Mouse (Mus musculus) myocyte (in vitro differentiated cells): ENCODE data around the gene Cbl. TPM values are rescaled to one million over a fixed set of nuclear protein-coding genes. Genes with fewer than 3 reads are reported as not detected.

Experiments
- H3K27me3 ChIP-seq: one replicate; pipeline ENCODE4 v1.6.1; 2011; ENCODE audit not compliant: control insufficient read depth, insufficient read depth, insufficient read length
- H3K36me3 ChIP-seq: one replicate; pipeline ENCODE4 v1.6.1; 2011; ENCODE audit not compliant: control insufficient read depth, insufficient read depth
- H3K4me2 ChIP-seq: one replicate; pipeline ENCODE4 v1.6.1; 2011; ENCODE audit warnings: low read depth, control low read depth
- H3K4me3 ChIP-seq: one replicate; pipeline ENCODE4 v1.5.1; 2011; ENCODE audit warnings: mild to moderate bottlenecking, control low read depth, moderate library complexity
- H3K79me2 ChIP-seq: one replicate; pipeline ENCODE4 v1.6.1; 2011; ENCODE audit not compliant: control insufficient read depth, insufficient read depth
- H3ac ChIP-seq: one replicate; pipeline ENCODE4 v1.6.1; 2011; ENCODE audit not compliant: control insufficient read depth, insufficient read length
- CEBPB ChIP-seq: IDR thresholded peaks from 2 replicates; pipeline ENCODE4 v1.6.1; 2011; ENCODE audit warnings: mild to moderate bottlenecking, moderate library complexity; ENCODE audit not compliant: poor library complexity, insufficient read depth, severe bottlenecking
- E2F4 ChIP-seq: IDR thresholded peaks from one replicate; pipeline ENCODE4 v1.6.1; 2011; ENCODE audit warnings: mild to moderate bottlenecking, control low read depth, moderate library complexity; ENCODE audit not compliant: insufficient read depth
- MAX ChIP-seq: IDR thresholded peaks from one replicate; pipeline ENCODE4 v1.6.1; 2011; ENCODE audit warnings: low read depth, mild to moderate bottlenecking, control low read depth
- MYOD1 ChIP-seq, 3 experiments: IDR thresholded peaks; one replicate each; pipeline ENCODE4 v1.6.1; 2011; ENCODE audit warnings: control low read depth in 2 of 3, low read depth in 2 of 3, mild to moderate bottlenecking in 2 of 3, moderate library complexity in 1 of 3; ENCODE audit not compliant: insufficient read length in 2 of 3, control insufficient read depth in 1 of 3
- MYOG ChIP-seq, 3 experiments: IDR thresholded peaks; one replicate each; pipeline ENCODE4 v1.6.1; 2011; ENCODE audit warnings: control low read depth in 2 of 3, low read depth in 2 of 3, mild to moderate bottlenecking in 2 of 3; ENCODE audit not compliant: insufficient read length in 2 of 3, control insufficient read depth in 1 of 3, insufficient read depth in 1 of 3
- POLR2A ChIP-seq: IDR thresholded peaks from one replicate; pipeline ENCODE4 v1.6.1; 2011; ENCODE audit warnings: low read depth, mild to moderate bottlenecking, control low read depth, moderate library complexity; ENCODE audit not compliant: insufficient read length
- POLR2AphosphoS2 ChIP-seq: IDR thresholded peaks from one replicate; pipeline ENCODE4 v1.6.1; 2011; ENCODE audit warnings: low read depth, control low read depth; ENCODE audit not compliant: insufficient read length
- REST ChIP-seq: IDR thresholded peaks from one replicate; pipeline ENCODE4 v1.6.1; 2011; ENCODE audit warnings: mild to moderate bottlenecking, control low read depth, moderate library complexity; ENCODE audit not compliant: insufficient read depth, insufficient read length
- SRF ChIP-seq: IDR thresholded peaks from one replicate; pipeline ENCODE4 v1.6.1; 2011; ENCODE audit warnings: low read depth; ENCODE audit not compliant: control insufficient read depth, insufficient read length
- TCF12 ChIP-seq: IDR thresholded peaks from one replicate; pipeline ENCODE4 v1.6.1; 2011; ENCODE audit warnings: mild to moderate bottlenecking, control low read depth; ENCODE audit not compliant: poor library complexity, insufficient read depth, severe bottlenecking
- TCF3 ChIP-seq: IDR thresholded peaks from one replicate; pipeline ENCODE4 v1.6.1; 2011; ENCODE audit warnings: low read depth, control low read depth; ENCODE audit not compliant: insufficient read length
- USF1 ChIP-seq: IDR thresholded peaks from one replicate; pipeline ENCODE4 v1.6.1; 2011; ENCODE audit warnings: low read depth, mild to moderate bottlenecking, control low read depth, moderate library complexity
- polyA plus RNA-seq: library from polyadenylated mRNA; unstranded; fragments of >200 nt; fragmentation: generic; extraction: Trizol; gene quantifications from one replicate; pipeline ENCODE4 v1.2.1, GENCODE M21; 2012; ENCODE audit warnings: missing spikeins

The Cbl gene
- polyA plus RNA-seq, 1 experiment, result 4.5 TPM

GRCm38 (mm10) chr9:44192312-44192711 lies 41.5 kb downstream of the Cbl start:
- no peak overlapping the region for H3K4me2 ChIP-seq
- no peaks in the 10 kb centered on the region for H3K27me3 ChIP-seq
- no peak overlapping the region for H3K4me3 ChIP-seq
- H3K79me2 ChIP-seq, result peaks cover 14% of the 10 kb centered on the region
- TF ChIP-seq SRF (no peak), TCF3 (no peak), MYOD1 (IDR thresholded peaks at IDR 0.05; ENCODE audit: control insufficient read depth in 1 of 3, insufficient read length in 2 of 3, low read depth in 2 of 3) (no peak), USF1 (no peak), MYOG (IDR thresholded peaks at IDR 0.05; ENCODE audit: control insufficient read depth in 1 of 3, insufficient read depth in 1 of 3, insufficient read length in 2 of 3, low read depth in 2 of 3) (no peak), REST (no peak), POLR2AphosphoS2 (no peak), CEBPB (no peak), E2F4 (no peak), POLR2A (no peak), MAX (no peak), TCF12 (no peak)
- H3K36me3 ChIP-seq, result peaks cover 1% of the 10 kb centered on the region
- no peak overlapping the region for H3ac ChIP-seq

DNA sequence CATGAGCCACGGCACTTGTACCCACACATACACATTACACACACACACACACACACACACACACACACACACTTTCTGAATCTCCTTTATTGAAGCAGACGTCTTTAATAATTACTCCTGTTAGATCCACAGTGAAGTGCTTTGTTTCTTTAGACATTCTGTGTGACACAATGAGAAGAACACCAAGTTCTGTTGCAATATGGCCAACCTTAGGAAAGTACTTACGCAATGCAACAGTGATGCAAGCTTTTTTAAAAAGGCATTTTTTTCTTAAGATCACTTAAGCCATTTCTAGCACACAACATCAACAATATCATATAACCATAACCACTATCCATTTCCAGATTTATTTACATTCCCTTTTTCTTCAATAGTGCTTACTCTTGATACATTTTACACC lies 42.7 kb downstream of the Cbl start:
- Histone ChIP-seq H3K4me3 (no peak overlapping the region), H3K36me3 (no peaks in the 10 kb centered on the region), H3K79me2 (peaks cover 9% of the 10 kb centered on the region), H3ac (no peak overlapping the region), H3K27me3 (no peaks in the 10 kb centered on the region), H3K4me2 (no peak overlapping the region)
- TF ChIP-seq MYOD1 (IDR thresholded peaks at IDR 0.05; ENCODE audit: control insufficient read depth in 1 of 3, insufficient read length in 2 of 3, low read depth in 2 of 3) (no peak), CEBPB (no peak), TCF3 (no peak), MYOG (IDR thresholded peaks at IDR 0.05; ENCODE audit: control insufficient read depth in 1 of 3, insufficient read depth in 1 of 3, insufficient read length in 2 of 3, low read depth in 2 of 3) (no peak), USF1 (no peak), MAX (no peak), SRF (no peak), TCF12 (no peak), REST (no peak)

DNA sequence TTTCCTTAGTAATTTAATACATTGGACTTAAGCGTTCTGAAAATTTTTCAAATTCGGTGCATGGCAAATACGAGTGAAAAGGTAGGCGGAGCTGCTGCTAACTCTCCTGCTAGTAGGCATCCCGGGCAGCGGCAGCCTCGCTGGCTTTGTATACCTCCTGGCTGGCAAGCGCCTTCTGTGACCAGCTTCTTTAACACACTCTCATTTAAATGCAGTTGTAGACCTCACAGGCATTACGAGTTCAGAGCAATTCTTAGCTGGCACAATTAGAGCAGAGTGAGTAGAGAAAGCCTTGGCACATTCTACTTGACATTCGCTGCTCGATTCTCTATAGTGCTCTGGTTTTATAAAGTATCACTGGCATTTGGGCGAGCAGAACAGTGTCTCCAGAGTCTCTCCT lies 45.6 kb downstream of the Cbl start:
- H3K4me3 ChIP-seq, result no peak overlapping the region
- no peak overlapping the region for H3ac ChIP-seq
- H3K27me3 ChIP-seq, result no peaks in the 10 kb centered on the region
- peaks cover 11% of the 10 kb centered on the region for H3K79me2 ChIP-seq
- H3K4me2 ChIP-seq, result no peak overlapping the region
- no peaks in the 10 kb centered on the region for H3K36me3 ChIP-seq
- TF ChIP-seq POLR2A, result no peak
- no peak for TF ChIP-seq REST
- no peak for TF ChIP-seq MAX
- no peak for TF ChIP-seq SRF
- TF ChIP-seq MYOD1 (IDR thresholded peaks at IDR 0.05; ENCODE audit: control insufficient read depth in 1 of 3, insufficient read length in 2 of 3, low read depth in 2 of 3), result no peak
- TF ChIP-seq TCF3, result no peak
- no peak for TF ChIP-seq TCF12
- no peak for TF ChIP-seq E2F4
- TF ChIP-seq MYOG (IDR thresholded peaks at IDR 0.05; ENCODE audit: control insufficient read depth in 1 of 3, insufficient read depth in 1 of 3, insufficient read length in 2 of 3, low read depth in 2 of 3), result no peak
- no peak for TF ChIP-seq CEBPB
- TF ChIP-seq POLR2AphosphoS2, result no peak
- TF ChIP-seq USF1, result no peak

- Histone ChIP-seq H3K79me2 (peaks cover 14% of the 10 kb centered on the region), H3K4me3 (no peak overlapping the region), H3ac (no peak overlapping the region), H3K36me3 (no peaks in the 10 kb centered on the region), H3K4me2 (no peak overlapping the region), H3K27me3 (no peaks in the 10 kb centered on the region)
- no peak for TF ChIP-seq MAX
- TF ChIP-seq USF1, result no peak
- no peak for TF ChIP-seq TCF12
- no peak for TF ChIP-seq MYOD1 (IDR thresholded peaks at IDR 0.05; ENCODE audit: control insufficient read depth in 1 of 3, insufficient read length in 2 of 3, low read depth in 2 of 3)
- no peak for TF ChIP-seq TCF3
Observed at GRCm38 (mm10) chr9:44182260-44182659, 51.6 kb downstream of the Cbl start.

GRCm38 (mm10) chr9:44181537-44181936 lies 52.3 kb downstream of the Cbl start:
- H3K79me2 ChIP-seq, result peaks cover 14% of the 10 kb centered on the region
- H3K4me3 ChIP-seq, result no peak overlapping the region
- no peak overlapping the region for H3K4me2 ChIP-seq
- H3ac ChIP-seq, result no peak overlapping the region
- H3K36me3 ChIP-seq, result no peaks in the 10 kb centered on the region
- no peaks in the 10 kb centered on the region for H3K27me3 ChIP-seq
- TF ChIP-seq MYOG (IDR thresholded peaks at IDR 0.05; ENCODE audit: control insufficient read depth in 1 of 3, insufficient read depth in 1 of 3, insufficient read length in 2 of 3, low read depth in 2 of 3), result no peak
- no peak for TF ChIP-seq REST
- no peak for TF ChIP-seq TCF12
- TF ChIP-seq CEBPB, result no peak
- no peak for TF ChIP-seq MYOD1 (IDR thresholded peaks at IDR 0.05; ENCODE audit: control insufficient read depth in 1 of 3, insufficient read length in 2 of 3, low read depth in 2 of 3)
- no peak for TF ChIP-seq SRF
- TF ChIP-seq TCF3, result no peak
- no peak for TF ChIP-seq POLR2AphosphoS2
- no peak for TF ChIP-seq USF1
- no peak for TF ChIP-seq POLR2A
- no peak for TF ChIP-seq MAX
- no peak for TF ChIP-seq E2F4
